Mouse (Mus musculus) liver, postnatal 0 days (tissue): ENCODE data around the gene Clock.

ENCODE experiments used
- CTCF ChIP-seq: sonication (generic); IDR thresholded peaks from 2 replicates; pipeline ENCODE4 v1.5.1; 2016; ENCODE audit warnings: antibody characterized with exemption, low read depth
- EP300 ChIP-seq: IDR thresholded peaks from 2 replicates; pipeline ENCODE4 v1.6.1; 2016; ENCODE audit warnings: antibody characterized with exemption, low read depth, mild to moderate bottlenecking

DNA sequence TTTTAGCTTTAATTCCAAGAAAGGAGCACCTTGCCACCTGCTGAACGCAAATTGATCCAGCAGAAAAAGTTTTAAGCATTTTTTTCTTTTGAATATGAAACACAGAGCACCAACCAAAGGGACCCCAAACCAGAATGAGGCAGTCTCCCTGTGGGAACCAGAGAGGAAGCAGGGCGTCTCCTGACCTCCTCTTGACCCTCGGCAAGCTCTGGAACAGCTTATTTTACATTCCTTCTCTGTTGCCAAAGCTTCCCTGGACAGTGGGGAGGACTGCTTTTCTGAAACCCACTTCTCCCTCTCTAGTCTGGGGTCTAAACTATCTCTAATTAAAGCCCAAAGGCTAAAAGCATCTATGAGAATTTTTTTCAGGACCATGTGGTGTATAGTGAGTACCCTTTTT, 128.2 kb downstream of the Clock start:
- TF ChIP-seq CTCF: no peak
- TF ChIP-seq EP300: no peak
